Mouse (Mus musculus): ENCODE measurements at regions not wholly inside any gene's neighbourhood (a gene's known extent, or its start where the extent isn't known, plus 50 kb on each side); places are given as distances from the start of the nearest gene placed in this dataset.

DNA sequence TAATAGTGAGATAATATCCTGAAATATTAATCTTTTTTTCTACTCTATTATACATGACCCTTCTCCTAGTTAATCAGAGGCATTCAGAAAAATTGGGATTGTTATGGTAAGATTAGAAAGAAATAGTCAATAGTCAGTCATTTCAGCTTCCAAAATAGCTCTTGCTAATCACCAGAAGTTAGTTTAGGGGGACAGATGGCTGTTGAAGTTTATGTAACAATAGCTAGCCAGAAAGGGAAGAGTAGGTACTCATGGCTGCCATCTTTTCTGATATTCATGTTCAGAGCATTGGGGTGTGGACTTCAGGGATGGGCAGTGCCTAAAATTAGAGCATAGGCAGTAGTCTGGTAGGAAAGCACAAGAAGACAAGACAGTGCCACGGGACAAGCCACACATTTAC is 306.8 kb upstream of the Ercc4 start:
- TF ChIP-seq CTCF (IDR thresholded peaks at IDR 0.05 in 2 of 3, conservative IDR thresholded peaks at IDR 0.05 in 1 of 3; ENCODE audit: control insufficient read depth in 1 of 3, insufficient read depth in 1 of 3, low read depth in 2 of 3, low read length in 3 of 3, poor library complexity in 1 of 3, severe bottlenecking in 1 of 3): no peak
- no peak for TF ChIP-seq ZNF384 (IDR thresholded peaks at IDR 0.05; ENCODE audit: low read depth, low read length)
